28 mouse cellular contexts compared by ENCODE assay signal in the genomic region with DNA sequence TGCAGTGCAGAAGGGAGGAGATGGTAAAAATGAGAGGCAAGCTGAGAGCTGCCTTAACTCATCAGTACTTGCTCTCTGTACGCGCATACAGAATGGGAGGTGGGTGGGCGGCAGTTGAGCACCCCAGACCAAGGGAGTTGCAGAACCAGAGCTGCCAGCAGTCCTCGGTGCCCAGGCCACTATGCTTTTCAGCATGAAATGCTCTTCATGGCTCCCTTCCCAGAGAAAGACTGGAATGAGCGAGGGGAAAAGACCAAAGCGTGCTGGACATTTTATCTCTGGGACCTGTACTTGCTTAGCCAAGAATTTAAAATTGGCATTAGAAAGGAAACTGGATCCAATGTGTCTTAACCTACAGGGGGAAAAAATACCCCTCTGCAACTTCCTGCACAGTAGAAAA.
A peak's percentile ranks its signal among the peaks of the same experiment; 100 is the strongest.
DNase-seq lines count a peak whose midpoint lies in the region; ATAC-seq and TF ChIP-seq lines count a peak whose summit lies in the region.
"Had no signal": no experiment of that assay in that cellular context is flagged by ENCODE, and none has a peak within 500 bp of the region (broad histone marks: within the 10 kb centered on the region; RNA-seq: fewer than 3 reads in every experiment).

No protein-coding gene starts in this region.

- TF ChIP-seq EP300 in heart, postnatal 0 days (IDR thresholded peaks at IDR 0.05; ENCODE audit: low read depth), result no peak

- intact Hi-C loops in gastrocnemius, postnatal 14 days (cut with DNase I; ENCODE audit: low total_unique reads), result no loop called here
- intact Hi-C loops in heart, postnatal 14 days (cut with DNase I), result no loop called here

- TF ChIP-seq CTCF in heart, postnatal 0 days (IDR thresholded peaks at IDR 0.05; ENCODE audit: low read depth), result no peak

- H3K4me2 ChIP-seq in heart, embryonic 12.5 days, result no peak overlapping the region
- no peak overlapping the region for H3K4me2 ChIP-seq in heart, postnatal 0 days (ENCODE audit: low read depth, low read length)
- H3K4me2 ChIP-seq: embryonic facial prominence, embryonic 15.5 days; forebrain, embryonic 13.5 days; hindbrain, embryonic 15.5 days; kidney, embryonic 15.5 days; limb, embryonic 13.5 days; liver, embryonic 13.5 days; midbrain, embryonic 13.5 days; neural tube, embryonic 13.5 days had no signal

- peak; percentile 7 for DNase-seq in gastrocnemius, postnatal 10 days
- DNase-seq in gastrocnemius, postnatal 14 days, result no peak
- DNase-seq in heart, adult 9 months (ENCODE audit: low spot score in 2 of 2), result peak; percentile 22 to 45
- DNase-seq in heart, postnatal 0 days (ENCODE audit: low spot score), result peak; percentile 13
- DNase-seq in heart, postnatal 14 days, result peak; percentile 13 to 35
- DNase-seq: adrenal gland, postnatal 14 days; cerebellum, adult 11-12 months; kidney, adult 18-20 months; kidney, postnatal 25 days; liver, embryonic 13.5 days; lung, adult 18-20 months; lung, postnatal 4 days; right cerebral cortex, postnatal 4 days; thymus, postnatal 14 days had no signal

- peaks cover 5% of the 10 kb centered on the region for H3K4me1 ChIP-seq in heart, embryonic 12.5 days (replicated peaks)
- no peaks in the 10 kb centered on the region for H3K4me1 ChIP-seq in heart, postnatal 0 days (ENCODE audit: control insufficient read depth, insufficient read depth)
- H3K4me1 ChIP-seq: embryonic facial prominence, embryonic 10.5 days; embryonic facial prominence, embryonic 15.5 days; forebrain, embryonic 13.5 days; hindbrain, embryonic 15.5 days; kidney, embryonic 15.5 days; limb, embryonic 13.5 days; liver, embryonic 13.5 days; megakaryocyte, embryonic 14.5 days; midbrain, embryonic 13.5 days; neural tube, embryonic 13.5 days had no signal

- H3K36me3 ChIP-seq in heart, embryonic 12.5 days, result no peaks in the 10 kb centered on the region
- no peaks in the 10 kb centered on the region for H3K36me3 ChIP-seq in heart, postnatal 0 days (replicated peaks; ENCODE audit: control insufficient read depth, insufficient read depth, low read length)
- H3K36me3 ChIP-seq: embryonic facial prominence, embryonic 10.5 days; embryonic facial prominence, embryonic 15.5 days; hindbrain, embryonic 15.5 days; kidney, embryonic 15.5 days; limb, embryonic 13.5 days; liver, embryonic 13.5 days; midbrain, embryonic 13.5 days; neural tube, embryonic 13.5 days had no signal

- H3K27me3 ChIP-seq in heart, embryonic 12.5 days (replicated peaks), result peaks cover 6% of the 10 kb centered on the region; the same call in 1 of the 2 replicates
- H3K27me3 ChIP-seq in heart, postnatal 0 days (ENCODE audit: control insufficient read depth, insufficient read depth, low read length), result no peaks in the 10 kb centered on the region
- H3K27me3 ChIP-seq: embryonic facial prominence, embryonic 15.5 days; forebrain, embryonic 13.5 days; hindbrain, embryonic 15.5 days; kidney, embryonic 15.5 days; limb, embryonic 13.5 days; liver, embryonic 13.5 days; megakaryocyte, embryonic 14.5 days; midbrain, embryonic 13.5 days; neural tube, embryonic 13.5 days had no signal

- H3K4me3 ChIP-seq in heart, embryonic 12.5 days, result no peak overlapping the region
- no peak overlapping the region for H3K4me3 ChIP-seq in heart, postnatal 0 days (ENCODE audit: low read depth, low read length)
- H3K4me3 ChIP-seq: embryonic facial prominence, embryonic 10.5 days; embryonic facial prominence, embryonic 15.5 days; forebrain, embryonic 13.5 days; heart, adult 2 months; hindbrain, embryonic 15.5 days; kidney, embryonic 15.5 days; limb, embryonic 13.5 days; liver, embryonic 13.5 days; megakaryocyte, embryonic 14.5 days; midbrain, embryonic 13.5 days; neural tube, embryonic 13.5 days had no signal

- no peak for ATAC-seq in heart, embryonic 12.5 days (ENCODE audit: insufficient number of reproducible peaks, low FRiP score)
- no peak for ATAC-seq in heart, postnatal 0 days (ENCODE audit: insufficient read depth, low read depth)
- ATAC-seq in megakaryocyte-erythroid progenitor cell, adult 5-6 weeks (replicated peaks; ENCODE audit: low FRiP score, low TSS enrichment, poor library complexity, severe bottlenecking), result no peak
- ATAC-seq: CD4-positive, CD25-positive, alpha-beta regulatory T cell, adult 4 months; forebrain, embryonic 13.5 days; lung, postnatal 0 days; midbrain, embryonic 13.5 days had no signal

- no peaks in the 10 kb centered on the region for H3K9me3 ChIP-seq in heart, embryonic 12.5 days (replicated peaks)
- no peaks in the 10 kb centered on the region for H3K9me3 ChIP-seq in heart, postnatal 0 days (replicated peaks; ENCODE audit: control insufficient read depth, low read length)
- H3K9me3 ChIP-seq: embryonic facial prominence, embryonic 10.5 days; embryonic facial prominence, embryonic 15.5 days; forebrain, embryonic 13.5 days; hindbrain, embryonic 15.5 days; kidney, embryonic 15.5 days; limb, embryonic 13.5 days; liver, embryonic 13.5 days; megakaryocyte, embryonic 14.5 days; midbrain, embryonic 13.5 days; neural tube, embryonic 13.5 days had no signal

- H3K9ac ChIP-seq in heart, embryonic 12.5 days, result no peak overlapping the region
- H3K9ac ChIP-seq in heart, postnatal 0 days (replicated peaks; ENCODE audit: low read depth, low read length), result no peak overlapping the region
- H3K9ac ChIP-seq: embryonic facial prominence, embryonic 15.5 days; forebrain, embryonic 13.5 days; hindbrain, embryonic 15.5 days; kidney, embryonic 15.5 days; limb, embryonic 13.5 days; liver, embryonic 13.5 days; midbrain, embryonic 13.5 days; neural tube, embryonic 13.5 days had no signal

- WGBS in heart, embryonic 12.5 days, result 75% methylated on average over 6 of the region's 6 CpGs
- 54% methylated on average over 6 of the region's 6 CpGs for WGBS in heart, postnatal 0 days

- no peak overlapping the region for H3K27ac ChIP-seq in heart, embryonic 12.5 days (ENCODE audit: poor library complexity, severe bottlenecking)
- peak overlapping the region; percentile 7; the same call in 1 of the 2 replicates for H3K27ac ChIP-seq in heart, postnatal 0 days (ENCODE audit: low read depth)
- H3K27ac ChIP-seq: embryonic facial prominence, embryonic 10.5 days; embryonic facial prominence, embryonic 15.5 days; forebrain, embryonic 13.5 days; heart, adult 2 months; hindbrain, embryonic 15.5 days; kidney, embryonic 15.5 days; limb, embryonic 13.5 days; liver, embryonic 13.5 days; midbrain, embryonic 13.5 days; neural tube, embryonic 13.5 days had no signal
